In the genomic region with DNA sequence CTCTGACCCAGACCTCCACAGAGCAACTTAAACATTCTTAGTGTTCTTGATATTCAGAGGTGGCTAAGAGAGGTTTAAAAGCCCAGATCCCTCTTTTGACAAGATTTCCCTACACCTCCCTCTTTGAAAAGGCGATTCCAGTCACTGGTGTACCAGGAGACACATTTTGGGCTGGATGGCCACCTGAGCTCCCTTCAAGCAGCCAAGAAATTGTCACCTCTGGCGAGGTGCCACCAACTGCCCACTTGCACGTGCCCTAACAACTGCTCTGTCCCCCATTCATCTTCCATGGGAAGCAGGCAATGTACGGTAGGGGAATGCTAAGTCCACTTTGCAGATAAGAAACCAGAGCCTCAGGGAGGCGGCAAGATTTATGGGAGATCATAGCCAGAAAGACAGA, we compare ENCODE assay signal across 22 mouse cellular contexts. TPM values are rescaled to one million over a fixed set of nuclear protein-coding genes. Genes with fewer than 3 reads are reported as not detected.
DNase-seq lines count a peak whose midpoint lies in the region; ATAC-seq and TF ChIP-seq lines count a peak whose summit lies in the region.
"Had no signal": no experiment of that assay in that cellular context is flagged by ENCODE, and none has a peak within 500 bp of the region (broad histone marks: within the 10 kb centered on the region; RNA-seq: fewer than 3 reads in every experiment).

No protein-coding gene starts in this region.

- DNase-seq in kidney, adult 9 months, result no peak
- peak; percentile 52 for DNase-seq in cerebellum, adult 8-10 months
- peak; percentile 51 to 57 for DNase-seq in cerebellum, postnatal 36 days
- DNase-seq in hindbrain, embryonic 14.5 days (ENCODE audit: low spot score), result no peak
- DNase-seq: adrenal gland, adult 8-10 months; gastrocnemius, postnatal 10 days; heart, postnatal 4 days; liver, postnatal 0 days had no signal

- H3K9ac ChIP-seq in kidney, embryonic 16.5 days (replicated peaks; ENCODE audit: low read length), result no peak overlapping the region
- H3K9ac ChIP-seq in hindbrain, embryonic 14.5 days, result no peak overlapping the region
- no peak overlapping the region for H3K9ac ChIP-seq in forebrain, embryonic 13.5 days
- H3K9ac ChIP-seq: embryonic facial prominence, embryonic 13.5 days; forebrain, embryonic 15.5 days; hindbrain, embryonic 15.5 days; limb, embryonic 12.5 days; liver, postnatal 0 days; midbrain, embryonic 13.5 days had no signal

- no peaks in the 10 kb centered on the region for H3K9me3 ChIP-seq in kidney, embryonic 16.5 days (ENCODE audit: low read length)
- H3K9me3 ChIP-seq in E14TG2a.4 (ENCODE audit: low read length), result 0 out of 2 replicates have a peak, but pooled peaks cover 3% of the 10 kb centered on the region
- H3K9me3 ChIP-seq in hindbrain, embryonic 14.5 days (ENCODE audit: control insufficient read depth, low read length), result no peaks in the 10 kb centered on the region
- H3K9me3 ChIP-seq in forebrain, embryonic 13.5 days (replicated peaks), result no peaks in the 10 kb centered on the region; the same call in 1 of the 2 replicates
- H3K9me3 ChIP-seq: embryonic facial prominence, embryonic 13.5 days; forebrain, embryonic 15.5 days; heart, embryonic 10.5 days; hindbrain, embryonic 15.5 days; limb, embryonic 12.5 days; midbrain, embryonic 13.5 days had no signal

- H3K36me3 ChIP-seq in kidney, embryonic 16.5 days (ENCODE audit: insufficient read depth, low read length), result no peaks in the 10 kb centered on the region
- peaks cover 3% of the 10 kb centered on the region; the same call in 1 of the 2 replicates for H3K36me3 ChIP-seq in E14TG2a.4 (ENCODE audit: insufficient read depth, low read length)
- peaks cover 19% of the 10 kb centered on the region for H3K36me3 ChIP-seq in hindbrain, embryonic 14.5 days (replicated peaks; ENCODE audit: control insufficient read depth, insufficient read depth)
- peaks cover 17% of the 10 kb centered on the region for H3K36me3 ChIP-seq in forebrain, embryonic 13.5 days (ENCODE audit: poor library complexity, severe bottlenecking)
- H3K36me3 ChIP-seq: heart, embryonic 10.5 days; limb, embryonic 12.5 days had no signal

- TF ChIP-seq CTCF in E14TG2a.4 (conservative IDR thresholded peaks at IDR 0.05; ENCODE audit: low read length), result no peak

- no peak for ATAC-seq in kidney, embryonic 16.5 days (ENCODE audit: low FRiP score, low TSS enrichment)
- no peak for ATAC-seq in hindbrain, embryonic 14.5 days (ENCODE audit: low FRiP score)
- no peak for ATAC-seq in forebrain, embryonic 13.5 days
- ATAC-seq: activated CD4-positive, CD25-positive, alpha-beta regulatory T cell, adult 4 months; forebrain, embryonic 15.5 days; liver, postnatal 0 days; midbrain, embryonic 13.5 days had no signal

- H3K27ac ChIP-seq in kidney, embryonic 16.5 days (ENCODE audit: low read length), result peak overlapping the region; percentile 48; the same call in 1 of the 2 replicates
- H3K27ac ChIP-seq in hindbrain, embryonic 14.5 days, result no peak overlapping the region
- no peak overlapping the region for H3K27ac ChIP-seq in forebrain, embryonic 13.5 days
- H3K27ac ChIP-seq: embryonic facial prominence, embryonic 13.5 days; forebrain, embryonic 15.5 days; hindbrain, embryonic 15.5 days; limb, embryonic 12.5 days; midbrain, embryonic 13.5 days had no signal

- peaks cover 12% of the 10 kb centered on the region for H3K4me1 ChIP-seq in kidney, embryonic 16.5 days (ENCODE audit: insufficient read depth, low read length)
- peaks cover 82% of the 10 kb centered on the region for H3K4me1 ChIP-seq in E14TG2a.4 (replicated peaks; ENCODE audit: low read depth, low read length)
- H3K4me1 ChIP-seq in hindbrain, embryonic 14.5 days (replicated peaks; ENCODE audit: control insufficient read depth, insufficient read depth, low read length), result 0 out of 2 replicates have a peak, but pooled peaks cover 4% of the 10 kb centered on the region
- peaks cover 29% of the 10 kb centered on the region for H3K4me1 ChIP-seq in forebrain, embryonic 13.5 days

- WGBS in kidney, embryonic 16.5 days, result 57% methylated on average over 5 of the region's 5 CpGs
- 75% methylated on average over 5 of the region's 5 CpGs for WGBS in hindbrain, embryonic 14.5 days
- WGBS in forebrain, embryonic 13.5 days, result 79% methylated on average over 5 of the region's 5 CpGs

- H3K4me2 ChIP-seq in kidney, embryonic 16.5 days (replicated peaks; ENCODE audit: low read depth, low read length), result no peak overlapping the region
- H3K4me2 ChIP-seq in hindbrain, embryonic 14.5 days (replicated peaks), result no peak overlapping the region
- H3K4me2 ChIP-seq in forebrain, embryonic 13.5 days, result no peak overlapping the region
- H3K4me2 ChIP-seq: embryonic facial prominence, embryonic 13.5 days; forebrain, embryonic 15.5 days; hindbrain, embryonic 15.5 days; limb, embryonic 12.5 days; liver, embryonic 11.5 days; midbrain, embryonic 13.5 days had no signal

- no peaks in the 10 kb centered on the region for H3K27me3 ChIP-seq in kidney, embryonic 16.5 days (ENCODE audit: insufficient read depth, low read length)
- H3K27me3 ChIP-seq in E14TG2a.4 (ENCODE audit: insufficient read depth, low read length), result 0 out of 2 replicates have a peak, but pooled peaks cover 4% of the 10 kb centered on the region
- no peaks in the 10 kb centered on the region for H3K27me3 ChIP-seq in hindbrain, embryonic 14.5 days (ENCODE audit: control insufficient read depth, insufficient read depth, low read length)
- H3K27me3 ChIP-seq in forebrain, embryonic 13.5 days, result no peaks in the 10 kb centered on the region
- H3K27me3 ChIP-seq: CH12.LX; embryonic facial prominence, embryonic 13.5 days; forebrain, embryonic 15.5 days; hindbrain, embryonic 15.5 days; limb, embryonic 12.5 days had no signal

- H3K4me3 ChIP-seq in kidney, embryonic 16.5 days (ENCODE audit: low read length), result no peak overlapping the region
- peak overlapping the region; percentile 60; the same call in 1 of the 2 replicates for H3K4me3 ChIP-seq in E14TG2a.4 (replicated peaks; ENCODE audit: low read length)
- no peak overlapping the region for H3K4me3 ChIP-seq in hindbrain, embryonic 14.5 days (replicated peaks; ENCODE audit: low read length)
- no peak overlapping the region for H3K4me3 ChIP-seq in forebrain, embryonic 13.5 days
- H3K4me3 ChIP-seq: embryonic facial prominence, embryonic 13.5 days; erythroblast, embryonic 14.5 days; forebrain, embryonic 15.5 days; heart, embryonic 10.5 days; hindbrain, embryonic 15.5 days; limb, embryonic 12.5 days; megakaryocyte, embryonic 14.5 days; midbrain, embryonic 13.5 days had no signal

RNA-seq across cellular contexts. Expression of gene Bdh1, which starts 39.0 kb away (rescaled TPM):
- 30.5 and 37.1 TPM in 2 replicates for polyA plus RNA-seq in kidney, embryonic 16.5 days (2015; fragmentation: Nextera tagmentation; extraction: Ambion mirVana)
- 92.7 and 118 TPM in 2 replicates for polyA plus RNA-seq in hindbrain, embryonic 14.5 days (2014; fragmentation: Nextera tagmentation; extraction: Ambion mirVana)
- polyA plus RNA-seq in forebrain, embryonic 13.5 days (2015; fragmentation: Nextera tagmentation; extraction: Ambion mirVana), result 71.3 and 88.7 TPM in 2 replicates

Comparison
In these comparisons a context has a peak if more than half of its experiments do, and no peak if none do; other contexts are left out.
1. DNase-seq: peak in cerebellum, adult 8-10 months (single experiment) and cerebellum, postnatal 36 days (2 of 2); none in kidney, adult 9 months (single experiment) and hindbrain, embryonic 14.5 days (single experiment).